Mouse (Mus musculus): ENCODE data around the gene Nanos3.

DNA sequence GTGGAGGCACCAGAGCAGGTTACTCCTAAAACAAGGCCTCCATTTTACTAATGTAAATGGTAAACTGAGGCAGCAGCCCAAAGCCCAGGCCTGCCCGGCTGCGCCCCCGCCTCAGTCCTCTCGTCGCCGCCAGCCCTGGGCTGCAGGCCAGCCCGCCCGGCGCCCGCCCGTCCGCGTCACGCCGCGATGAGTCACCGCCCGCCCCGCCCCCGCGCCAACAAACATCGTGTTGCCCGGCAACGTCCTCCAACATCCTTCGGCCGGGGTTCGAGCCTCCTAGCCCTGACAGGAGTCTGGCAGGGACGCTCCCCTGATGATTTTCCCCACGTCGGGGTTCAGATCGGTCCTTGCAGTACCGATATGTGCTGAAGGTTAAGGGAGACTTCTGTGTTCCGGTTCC lies 7.5 kb upstream of the Nanos3 start:
- TF ChIP-seq FLI1 (IDR thresholded peaks at IDR 0.05; ENCODE audit: low read length) (no peak), GATA1 (IDR thresholded peaks at IDR 0.05; ENCODE audit: borderline replicate concordance, low read length) (no peak)
